Mouse (Mus musculus): ENCODE measurements around the gene Smg5. TPM values are rescaled to one million over a fixed set of nuclear protein-coding genes. Genes with fewer than 3 reads are reported as not detected.

Smg5 gene
- polyA plus RNA-seq, 1 experiment from 2014 or later = 53.1 TPM

- no peaks in the 10 kb centered on the region for H3K27me3 ChIP-seq
- no peak overlapping the region for H3K9ac ChIP-seq
- H3K4me3 ChIP-seq = no peak overlapping the region
- no peak overlapping the region for H3K4me2 ChIP-seq
- peaks cover 26% of the 10 kb centered on the region for H3K4me1 ChIP-seq
- no peaks in the 10 kb centered on the region for H3K9me3 ChIP-seq
- WGBS = 47% methylated on average over 7 of the region's 7 CpGs
- no peak for ATAC-seq (ENCODE audit: borderline replicate concordance, extremely low read depth, low FRiP score, low TSS enrichment)
- H3K36me3 ChIP-seq = peaks cover 12% of the 10 kb centered on the region; the same call in 1 of the 2 replicates
- no peak overlapping the region for H3K27ac ChIP-seq
These were observed 71.5 kb downstream of the Smg5 start for GRCm38 (mm10) chr3:88407529-88407928.

GRCm38 (mm10) chr3:88408953-88409352, 72.9 kb downstream of the Smg5 start:
- H3K27ac ChIP-seq = no peak overlapping the region
- no peaks in the 10 kb centered on the region for H3K9me3 ChIP-seq
- no peak for ATAC-seq (ENCODE audit: borderline replicate concordance, extremely low read depth, low FRiP score, low TSS enrichment)
- no peaks in the 10 kb centered on the region for H3K27me3 ChIP-seq
- peak overlapping the region; percentile 81 for H3K4me3 ChIP-seq
- H3K9ac ChIP-seq = peak overlapping the region; percentile 95
- H3K4me1 ChIP-seq = peaks cover 26% of the 10 kb centered on the region
- peak overlapping the region; percentile 76 for H3K4me2 ChIP-seq
- peaks cover 12% of the 10 kb centered on the region; the same call in 1 of the 2 replicates for H3K36me3 ChIP-seq
- WGBS = 46% methylated on average over 5 of the region's 5 CpGs

- ATAC-seq (ENCODE audit: borderline replicate concordance, extremely low read depth, low FRiP score, low TSS enrichment) = peak; percentile 91
- Histone ChIP-seq H3K4me2 (peak within 1 kb of the TSS; percentile 76), H3K27me3 (no peaks in the 10 kb centered on the region), H3K4me3 (peak within 1 kb of the TSS; percentile 81), H3K9me3 (no peaks in the 10 kb centered on the region), H3K36me3 (peaks cover 11% of the 10 kb centered on the region; the same call in 1 of the 2 replicates), H3K4me1 (peaks cover 26% of the 10 kb centered on the region), H3K9ac (peak within 1 kb of the TSS; percentile 95), H3K27ac (peak within 1 kb of the TSS; percentile 95)
- under 1% methylated on average over 53 of the region's 54 CpGs for WGBS
These were observed 73.9 kb downstream of the Smg5 start, which contains the start of gene Pmf1 for GRCm38 (mm10) chr3:88409741-88410644. TSS of gene Pmf1 (minus strand) at chr3:88410331.

GRCm38 (mm10) chr3:88410645-88411031, 74.6 kb downstream of the Smg5 start:
- Histone ChIP-seq H3K9ac (peak overlapping the region; percentile 14; the same call in 1 of the 2 replicates), H3K27me3 (no peaks in the 10 kb centered on the region), H3K36me3 (peaks cover 16% of the 10 kb centered on the region), H3K27ac (peak overlapping the region; percentile 95), H3K9me3 (no peaks in the 10 kb centered on the region), H3K4me3 (peak overlapping the region; percentile 81), H3K4me2 (peak overlapping the region; percentile 76), H3K4me1 (peaks cover 26% of the 10 kb centered on the region)
- ATAC-seq (ENCODE audit: borderline replicate concordance, extremely low read depth, low FRiP score, low TSS enrichment) = no peak
- WGBS = 21% methylated on average over 7 of the region's 7 CpGs

- Histone ChIP-seq H3K9ac (no peak overlapping the region), H3K27ac (no peak overlapping the region), H3K27me3 (no peaks in the 10 kb centered on the region), H3K9me3 (no peaks in the 10 kb centered on the region), H3K4me1 (peaks cover 26% of the 10 kb centered on the region), H3K4me3 (no peak overlapping the region), H3K36me3 (peaks cover 19% of the 10 kb centered on the region), H3K4me2 (no peak overlapping the region)
- ATAC-seq (ENCODE audit: borderline replicate concordance, extremely low read depth, low FRiP score, low TSS enrichment) = no peak
- WGBS = 81% methylated on average over 4 of the region's 4 CpGs
These were observed 75.6 kb downstream of the Smg5 start for GRCm38 (mm10) chr3:88411681-88412080.

Other genes starting within 250 kb of the Smg5 start
- 16.7 and 20.4 TPM in 2 replicates for gene Mef2d, start 193.9 kb upstream of the Smg5 start, polyA plus RNA-seq (2015; fragmentation: Nextera tagmentation; extraction: Ambion mirVana)
- 0.34 and 0.42 TPM in 2 replicates for gene Rhbg, start 81.6 kb upstream of the Smg5 start, polyA plus RNA-seq (2015; fragmentation: Nextera tagmentation; extraction: Ambion mirVana)
- 0.23 and 0.35 TPM in 2 replicates for gene Gm38392, start 49.0 kb upstream of the Smg5 start, polyA plus RNA-seq (2015; fragmentation: Nextera tagmentation; extraction: Ambion mirVana)
- 10.0 and 12.2 TPM in 2 replicates for gene Tsacc, start 39.3 kb upstream of the Smg5 start, polyA plus RNA-seq (2015; fragmentation: Nextera tagmentation; extraction: Ambion mirVana)
- gene Cct3, start 39.1 kb upstream of the Smg5 start, polyA plus RNA-seq (2015; fragmentation: Nextera tagmentation; extraction: Ambion mirVana) = 525 and 549 TPM in 2 replicates
- 192 and 203 TPM in 2 replicates for gene Glmp, start 11.2 kb upstream of the Smg5 start, polyA plus RNA-seq (2015; fragmentation: Nextera tagmentation; extraction: Ambion mirVana)
- 7.5 and 9.5 TPM in 2 replicates for gene Tmem79, start 112 bp upstream of the Smg5 start, polyA plus RNA-seq (2015; fragmentation: Nextera tagmentation; extraction: Ambion mirVana)
- gene Paqr6, start 28.3 kb downstream of the Smg5 start, polyA plus RNA-seq (2015; fragmentation: Nextera tagmentation; extraction: Ambion mirVana) = 9.5 and 10.1 TPM in 2 replicates
- not detected in 2 replicates for gene Bglap3, start 36.5 kb downstream of the Smg5 start, polyA plus RNA-seq (2015; fragmentation: Nextera tagmentation; extraction: Ambion mirVana)
- not detected in 2 replicates for gene Bglap2, start 42.4 kb downstream of the Smg5 start, polyA plus RNA-seq (2015; fragmentation: Nextera tagmentation; extraction: Ambion mirVana)
- 0.53 TPM in 1 of 2 replicates, not detected in the other for gene Bglap, start 48.2 kb downstream of the Smg5 start, polyA plus RNA-seq (2015; fragmentation: Nextera tagmentation; extraction: Ambion mirVana)
- 158 and 164 TPM in 2 replicates for gene Pmf1, start 74.1 kb downstream of the Smg5 start, polyA plus RNA-seq (2015; fragmentation: Nextera tagmentation; extraction: Ambion mirVana)
- 13.9 and 14.8 TPM in 2 replicates for gene Slc25a44, start 88.9 kb downstream of the Smg5 start, polyA plus RNA-seq (2015; fragmentation: Nextera tagmentation; extraction: Ambion mirVana)
- 4.5 and 5.3 TPM in 2 replicates for gene Sema4a, start 124.9 kb downstream of the Smg5 start, polyA plus RNA-seq (2015; fragmentation: Nextera tagmentation; extraction: Ambion mirVana)
- 111 and 121 TPM in 2 replicates for gene Lmna, start 173.7 kb downstream of the Smg5 start, polyA plus RNA-seq (2015; fragmentation: Nextera tagmentation; extraction: Ambion mirVana)
- 15.8 and 16.8 TPM in 2 replicates for gene Mex3a, start 196.1 kb downstream of the Smg5 start, polyA plus RNA-seq (2015; fragmentation: Nextera tagmentation; extraction: Ambion mirVana)
- gene Rab25, start 212.0 kb downstream of the Smg5 start, polyA plus RNA-seq (2015; fragmentation: Nextera tagmentation; extraction: Ambion mirVana) = 33.1 and 36.4 TPM in 2 replicates
- gene Lamtor2, start 216.8 kb downstream of the Smg5 start, polyA plus RNA-seq (2015; fragmentation: Nextera tagmentation; extraction: Ambion mirVana) = 165 and 178 TPM in 2 replicates
- gene Ubqln4, start 217.5 kb downstream of the Smg5 start, polyA plus RNA-seq (2015; fragmentation: Nextera tagmentation; extraction: Ambion mirVana) = 46.4 and 49.4 TPM in 2 replicates
- 290 and 301 TPM in 2 replicates for gene Ssr2, start 239.6 kb downstream of the Smg5 start, polyA plus RNA-seq (2015; fragmentation: Nextera tagmentation; extraction: Ambion mirVana)

Measured in lung, embryonic 15.5 days (tissue).